Mouse (Mus musculus): ENCODE measurements around the gene Kng1. TPM values are rescaled to one million over a fixed set of nuclear protein-coding genes. Genes with fewer than 3 reads are reported as not detected.
"Not testable (repeated sequence)": the region's sequence is repeated elsewhere in the genome, so short reads cannot be mapped to it uniquely, and the experiment has no call there.

The Kng1 gene
- 0.55 TPM in 1 of 2 replicates, not detected in the other for polyA plus RNA-seq (2015; fragmentation: Nextera tagmentation; extraction: Ambion mirVana)

- not testable (repeated sequence) for H3K27me3 ChIP-seq (replicated peaks); ATAC-seq (replicated peaks); H3K27ac ChIP-seq; H3K9me3 ChIP-seq; H3K36me3 ChIP-seq (replicated peaks); H3K9ac ChIP-seq; H3K4me1 ChIP-seq; H3K4me2 ChIP-seq; H3K4me3 ChIP-seq
- 67% methylated on average over 1 of the region's 1 CpGs for WGBS
Measured at GRCm38 (mm10) chr16:23057668-23058447, at the start of gene Kng1. Gene Kng1 (plus strand): TSS chr16:23057865.

- not testable (repeated sequence) for H3K36me3 ChIP-seq (replicated peaks); H3K4me3 ChIP-seq; H3K4me2 ChIP-seq; H3K4me1 ChIP-seq; H3K9ac ChIP-seq; ATAC-seq (replicated peaks); H3K9me3 ChIP-seq; H3K27me3 ChIP-seq (replicated peaks); H3K27ac ChIP-seq
- 78% methylated on average over 2 of the region's 2 CpGs for WGBS
Measured at GRCm38 (mm10) chr16:23013786-23014185, 43.9 kb upstream of the Kng1 start.

GRCm38 (mm10) chr16:23014645-23015044, 43.0 kb upstream of the Kng1 start:
- 50% methylated on average over 8 of the region's 8 CpGs for WGBS
- H3K4me3 ChIP-seq, H3K4me2 ChIP-seq: not testable (repeated sequence)

GRCm38 (mm10) chr16:23020571-23020970, 37.1 kb upstream of the Kng1 start:
- 0% methylated on average over 1 of the region's 1 CpGs for WGBS
- not testable (repeated sequence) for H3K4me2 ChIP-seq; ATAC-seq (replicated peaks); H3K27ac ChIP-seq; H3K36me3 ChIP-seq (replicated peaks); H3K9ac ChIP-seq; H3K4me1 ChIP-seq; H3K9me3 ChIP-seq; H3K4me3 ChIP-seq; H3K27me3 ChIP-seq (replicated peaks)

More at GRCm38 (mm10) chr16:23014645-23015044, 43.0 kb upstream of the Kng1 start:
- H3K27ac ChIP-seq; H3K9me3 ChIP-seq; H3K9ac ChIP-seq; H3K36me3 ChIP-seq (replicated peaks); H3K27me3 ChIP-seq (replicated peaks); H3K4me1 ChIP-seq: not testable (repeated sequence)
- ATAC-seq (replicated peaks) = 0 out of 2 replicates have a peak, but pooled peaks have one; percentile 50

GRCm38 (mm10) chr16:23025111-23025510, 32.6 kb upstream of the Kng1 start:
- H3K4me3 ChIP-seq = no peak overlapping the region
- H3K27me3 ChIP-seq (replicated peaks) = no peaks in the 10 kb centered on the region
- ATAC-seq (replicated peaks) = no peak
- H3K4me1 ChIP-seq = no peaks in the 10 kb centered on the region
- H3K4me2 ChIP-seq = no peak overlapping the region
- H3K36me3 ChIP-seq (replicated peaks) = no peaks in the 10 kb centered on the region
- 40% methylated on average over 6 of the region's 6 CpGs for WGBS
- no peaks in the 10 kb centered on the region for H3K9me3 ChIP-seq
- H3K9ac ChIP-seq = no peak overlapping the region
- no peak overlapping the region for H3K27ac ChIP-seq

GRCm38 (mm10) chr16:23026582-23026981, 31.1 kb upstream of the Kng1 start:
- no peak overlapping the region for H3K4me3 ChIP-seq
- H3K9ac ChIP-seq = no peak overlapping the region
- no peaks in the 10 kb centered on the region for H3K27me3 ChIP-seq (replicated peaks)
- ATAC-seq (replicated peaks) = no peak
- no peak overlapping the region for H3K27ac ChIP-seq
- no peak overlapping the region for H3K4me2 ChIP-seq
- H3K4me1 ChIP-seq = no peaks in the 10 kb centered on the region
- no peaks in the 10 kb centered on the region for H3K9me3 ChIP-seq
- no peaks in the 10 kb centered on the region for H3K36me3 ChIP-seq (replicated peaks)

GRCm38 (mm10) chr16:23027341-23027740, 30.3 kb upstream of the Kng1 start:
- H3K27ac ChIP-seq; H3K36me3 ChIP-seq (replicated peaks); H3K4me2 ChIP-seq; ATAC-seq (replicated peaks); H3K4me1 ChIP-seq; H3K27me3 ChIP-seq (replicated peaks); H3K9ac ChIP-seq; H3K4me3 ChIP-seq; H3K9me3 ChIP-seq: not testable (repeated sequence)
- WGBS = 61% methylated on average over 3 of the region's 3 CpGs

- not testable (repeated sequence) for H3K36me3 ChIP-seq (replicated peaks); H3K4me1 ChIP-seq; H3K4me2 ChIP-seq; H3K9ac ChIP-seq; ATAC-seq (replicated peaks); H3K9me3 ChIP-seq; H3K4me3 ChIP-seq; H3K27me3 ChIP-seq (replicated peaks); H3K27ac ChIP-seq
- WGBS = 92% methylated on average over 3 of the region's 3 CpGs
Measured at GRCm38 (mm10) chr16:23028966-23029600, 28.6 kb upstream of the Kng1 start, which contains the start of gene Kng2. Gene Kng2 (minus strand): TSS chr16:23029482.

- Histone ChIP-seq H3K4me1 (no peaks in the 10 kb centered on the region), H3K27me3 (replicated peaks) (no peaks in the 10 kb centered on the region), H3K36me3 (replicated peaks) (no peaks in the 10 kb centered on the region), H3K4me2 (no peak overlapping the region), H3K9me3 (no peaks in the 10 kb centered on the region), H3K27ac (no peak overlapping the region), H3K9ac (no peak overlapping the region), H3K4me3 (no peak overlapping the region)
- whole genome bisulfite sequencing = 86% methylated on average over 5 of the region's 5 CpGs
- ATAC-seq (replicated peaks) = no peak
Measured at GRCm38 (mm10) chr16:23030673-23031435, 26.8 kb upstream of the Kng1 start.

- Histone ChIP-seq H3K9me3 (no peaks in the 10 kb centered on the region), H3K27me3 (replicated peaks) (no peaks in the 10 kb centered on the region), H3K4me3 (no peak overlapping the region), H3K9ac (no peak overlapping the region), H3K36me3 (replicated peaks) (no peaks in the 10 kb centered on the region), H3K27ac (no peak overlapping the region), H3K4me2 (no peak overlapping the region), H3K4me1 (no peaks in the 10 kb centered on the region)
- no peak for ATAC-seq (replicated peaks)
- WGBS = 92% methylated on average over 4 of the region's 4 CpGs
Measured at GRCm38 (mm10) chr16:23033673-23034072, 24.0 kb upstream of the Kng1 start.

GRCm38 (mm10) chr16:23037744-23038143, 19.9 kb upstream of the Kng1 start:
- H3K36me3 ChIP-seq (replicated peaks) = no peaks in the 10 kb centered on the region
- H3K4me3 ChIP-seq = no peak overlapping the region
- H3K4me1 ChIP-seq = no peaks in the 10 kb centered on the region
- no peak overlapping the region for H3K27ac ChIP-seq
- H3K9ac ChIP-seq = no peak overlapping the region
- 88% methylated on average over 7 of the region's 7 CpGs for WGBS
- H3K4me2 ChIP-seq = no peak overlapping the region
- ATAC-seq (replicated peaks) = no peak
- H3K27me3 ChIP-seq (replicated peaks) = no peaks in the 10 kb centered on the region
- H3K9me3 ChIP-seq = no peaks in the 10 kb centered on the region

- no peaks in the 10 kb centered on the region for H3K9me3 ChIP-seq
- no peaks in the 10 kb centered on the region for H3K4me1 ChIP-seq
- no peak overlapping the region for H3K27ac ChIP-seq
- 88% methylated on average over 4 of the region's 4 CpGs for WGBS
- no peaks in the 10 kb centered on the region for H3K36me3 ChIP-seq (replicated peaks)
- H3K4me3 ChIP-seq = no peak overlapping the region
- no peak overlapping the region for H3K4me2 ChIP-seq
- no peak for ATAC-seq (replicated peaks)
- H3K27me3 ChIP-seq (replicated peaks) = no peaks in the 10 kb centered on the region
- H3K9ac ChIP-seq = no peak overlapping the region
Measured at GRCm38 (mm10) chr16:23039281-23039680, 18.4 kb upstream of the Kng1 start.
